Mouse (Mus musculus) lung, postnatal 25 days (tissue): Measurements from ENCODE around the gene Mrpl10.

ENCODE experiments used
- DNase-seq: peaks from one replicate; pipeline ENCODE4 v3.0.0; 2022; ENCODE audit warnings: low spot score

The Mrpl10 gene

DNA sequence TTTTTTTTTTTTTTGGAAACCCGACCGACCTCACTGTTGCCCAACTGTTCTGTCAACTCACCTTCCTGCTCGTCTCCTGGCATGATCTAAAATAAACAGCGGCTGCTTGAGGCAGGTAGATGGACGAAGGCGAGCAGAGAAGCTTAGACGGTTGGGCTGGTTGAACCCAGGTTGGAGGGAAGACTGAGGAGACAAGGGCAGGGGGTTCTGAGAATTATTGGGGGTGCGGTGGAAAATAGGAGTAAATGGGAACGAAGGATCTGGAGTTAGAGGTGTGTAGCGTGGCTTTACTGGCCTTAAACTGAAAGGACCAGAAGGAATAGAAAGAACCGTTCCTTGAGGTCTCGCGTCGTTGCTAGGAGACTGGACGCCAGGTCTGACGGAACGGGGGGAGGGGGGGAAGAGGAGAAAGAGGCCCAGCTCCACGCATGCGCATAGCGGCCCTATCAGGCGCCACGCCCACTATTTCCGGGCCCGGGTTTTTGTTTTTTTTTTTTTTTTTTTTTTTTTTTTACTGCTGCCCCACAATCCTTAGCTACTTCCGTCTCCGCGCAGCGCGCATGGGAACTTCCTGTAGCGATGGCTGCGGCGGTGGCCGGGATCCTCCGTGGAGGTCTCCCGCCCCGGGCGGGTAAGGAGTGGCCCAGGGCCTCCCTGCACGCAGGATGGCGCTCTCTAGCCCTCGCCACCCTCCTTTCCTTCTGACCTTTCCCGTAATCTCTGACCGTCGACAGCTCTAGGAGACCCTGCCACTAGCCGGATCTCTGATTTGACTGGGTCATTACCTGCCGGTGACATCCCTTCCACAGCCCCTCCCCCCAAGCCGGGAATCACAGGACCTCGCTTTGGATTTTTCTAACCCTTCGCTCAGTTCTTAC, at the start of gene Mrpl10, which contains the start of gene Lrrc46:
Mrpl10 (plus strand) TSS at position 539 of the 878 bp plus-strand sequence.
Lrrc46 (minus strand) TSS at position 386 of the 878 bp plus-strand sequence.
- peak; percentile 88 for DNase-seq

- DNase-seq = no peak
These were observed 48.5 kb upstream of the Mrpl10 start for GRCm38 (mm10) chr11:96992722-96993311.

- no peak for DNase-seq
These were observed 46.3 kb upstream of the Mrpl10 start for GRCm38 (mm10) chr11:96995031-96995430.

DNA sequence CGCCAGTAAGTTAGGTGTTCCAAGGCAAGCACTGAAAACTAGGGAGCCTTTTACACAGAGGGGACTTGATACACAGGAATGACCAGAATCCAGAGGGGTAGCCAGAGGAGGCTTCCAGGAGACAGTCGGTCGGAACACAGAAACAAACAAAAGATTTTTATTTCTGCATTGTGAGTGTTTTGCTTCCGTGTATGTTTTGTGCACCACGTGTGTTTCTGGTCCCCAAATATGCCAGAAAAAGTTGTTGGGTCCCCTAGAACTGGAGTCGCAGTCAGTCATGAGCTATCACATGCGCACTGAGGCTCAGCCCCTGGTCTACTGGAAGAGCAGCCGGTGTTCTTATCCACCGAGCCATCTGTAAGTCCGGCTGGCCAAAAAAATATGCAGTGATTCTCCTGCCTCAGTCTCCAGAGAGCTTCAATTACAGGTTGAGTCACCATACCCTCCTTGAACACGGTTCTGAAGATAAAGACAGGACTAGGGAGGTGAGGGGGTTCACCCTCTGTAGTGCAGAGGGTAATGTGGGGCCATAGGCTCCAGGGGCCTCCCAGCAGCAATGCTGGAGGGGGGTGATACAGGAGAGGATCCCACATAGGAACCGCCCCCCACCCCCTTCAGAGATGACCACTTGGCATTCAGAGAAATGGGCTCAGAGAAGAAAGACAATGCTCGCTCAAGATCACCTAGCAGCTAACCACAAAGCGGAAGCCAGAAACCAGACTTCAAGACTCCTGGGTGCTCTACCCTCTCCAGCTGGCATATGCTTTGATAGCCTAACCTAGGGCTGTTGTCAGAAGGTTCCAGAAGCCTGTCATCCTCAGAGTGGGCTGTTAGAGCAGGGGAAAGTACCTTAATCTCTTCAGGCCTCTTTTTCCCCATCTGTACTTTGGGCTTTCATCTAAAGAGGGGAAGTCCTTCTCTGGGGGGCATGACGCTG, 45.3 kb upstream of the Mrpl10 start:
- DNase-seq = no peak

GRCm38 (mm10) chr11:96996773-96997379, 44.5 kb upstream of the Mrpl10 start:
- DNase-seq = no peak

- no peak for DNase-seq
These were observed 43.9 kb upstream of the Mrpl10 start for GRCm38 (mm10) chr11:96997380-96997956.

- DNase-seq = no peak
These were observed 38.2 kb upstream of the Mrpl10 start for GRCm38 (mm10) chr11:97003170-97003569.

DNA sequence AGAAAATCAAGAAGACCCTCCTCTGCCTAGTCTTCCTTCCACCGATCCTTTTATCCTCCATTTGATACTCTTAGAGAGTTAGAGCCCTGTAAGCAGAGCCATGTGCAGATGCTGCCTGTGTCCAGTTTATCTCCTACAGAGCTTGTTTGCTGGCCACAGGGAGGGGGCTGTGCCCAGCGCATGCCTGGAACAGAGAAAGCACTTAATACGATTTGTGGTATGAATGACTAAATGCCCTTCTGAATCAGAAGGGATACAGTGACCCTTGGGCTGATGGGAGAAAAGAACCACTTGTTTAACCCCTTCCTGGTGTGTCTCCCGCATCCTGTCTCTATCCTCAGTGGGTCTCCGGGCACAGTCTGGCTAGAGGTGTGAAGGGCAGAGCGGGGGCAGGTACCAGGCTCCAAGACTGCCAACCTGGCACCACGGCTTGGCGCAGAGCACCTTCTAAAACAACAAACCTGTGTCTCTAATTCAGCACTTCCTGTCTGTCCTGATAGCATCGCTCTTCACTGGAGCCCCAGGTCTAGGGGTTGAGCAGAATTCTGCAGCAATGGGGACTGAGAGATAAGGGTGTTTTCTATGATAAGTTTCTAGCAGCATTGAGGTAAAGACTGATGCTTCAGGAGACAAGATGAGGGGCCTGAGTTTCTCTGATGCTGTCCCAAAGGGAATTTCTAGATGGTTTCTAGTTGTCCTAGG, 34.1 kb upstream of the Mrpl10 start:
- no peak for DNase-seq

DNA sequence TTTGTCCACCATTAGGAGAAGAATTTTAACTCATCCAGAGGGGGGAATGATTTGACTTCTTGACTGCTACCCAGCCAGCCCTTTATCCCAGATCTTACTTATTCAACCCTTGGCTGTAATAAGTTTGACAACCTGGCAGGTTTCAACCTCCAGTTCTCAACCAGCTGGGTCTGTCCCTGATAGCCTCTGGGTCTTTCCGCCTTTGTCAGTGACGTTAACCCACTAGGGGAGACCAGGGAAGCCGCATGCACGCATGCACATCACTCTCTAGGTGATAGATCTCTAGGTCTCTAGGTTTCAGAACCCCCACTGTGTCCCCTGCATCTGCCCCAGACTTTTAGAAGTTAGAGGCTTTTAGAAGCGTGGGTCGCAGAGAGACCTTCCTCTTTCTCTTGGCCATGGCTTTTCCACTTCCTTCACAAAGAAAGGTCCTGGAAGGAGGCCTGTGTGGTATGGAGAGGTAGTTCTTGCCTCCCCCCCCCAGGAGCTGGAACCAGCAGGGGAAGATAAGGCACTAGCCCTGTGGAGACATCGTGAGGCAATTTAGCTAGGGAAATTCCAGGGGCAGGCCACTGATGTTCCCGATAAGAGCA, 32.1 kb upstream of the Mrpl10 start:
- DNase-seq = no peak

DNA sequence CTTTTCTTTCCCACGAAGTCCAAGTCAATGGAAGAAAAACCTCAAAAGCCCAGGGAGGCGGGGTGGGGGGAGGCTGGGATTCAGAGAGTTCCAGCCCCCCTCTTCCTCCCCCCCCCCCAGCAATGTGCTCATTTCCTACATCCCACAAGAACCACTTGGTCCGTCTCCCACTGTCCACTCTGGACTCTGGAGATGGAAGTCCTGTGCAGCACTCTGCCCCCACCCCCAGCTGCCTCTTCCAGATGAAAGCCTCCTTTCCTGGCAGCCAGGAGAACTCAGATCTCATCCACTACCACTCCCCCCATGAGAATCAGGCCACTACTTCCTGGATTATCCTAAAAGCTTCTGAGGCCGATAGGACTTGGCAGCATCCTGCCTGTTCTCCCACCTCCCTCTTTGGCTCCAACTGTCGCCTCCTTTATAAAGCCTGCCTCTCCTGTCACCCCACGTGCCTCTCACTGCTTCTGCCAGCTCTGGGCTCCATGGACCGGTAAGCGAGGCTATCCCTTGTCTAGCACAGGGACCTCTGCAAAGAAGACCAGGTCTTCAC, 28.2 kb upstream of the Mrpl10 start, which contains the start of gene Sp6:
Sp6 (plus strand) TSS at position 274 of the 550 bp plus-strand sequence.
- no peak for DNase-seq

- no peak for DNase-seq
These were observed 23.4 kb upstream of the Mrpl10 start for GRCm38 (mm10) chr11:97017696-97018582.

GRCm38 (mm10) chr11:97018583-97019344, 22.6 kb upstream of the Mrpl10 start:
- DNase-seq = no peak

GRCm38 (mm10) chr11:97019345-97019708, 22.0 kb upstream of the Mrpl10 start:
- DNase-seq = no peak

DNA sequence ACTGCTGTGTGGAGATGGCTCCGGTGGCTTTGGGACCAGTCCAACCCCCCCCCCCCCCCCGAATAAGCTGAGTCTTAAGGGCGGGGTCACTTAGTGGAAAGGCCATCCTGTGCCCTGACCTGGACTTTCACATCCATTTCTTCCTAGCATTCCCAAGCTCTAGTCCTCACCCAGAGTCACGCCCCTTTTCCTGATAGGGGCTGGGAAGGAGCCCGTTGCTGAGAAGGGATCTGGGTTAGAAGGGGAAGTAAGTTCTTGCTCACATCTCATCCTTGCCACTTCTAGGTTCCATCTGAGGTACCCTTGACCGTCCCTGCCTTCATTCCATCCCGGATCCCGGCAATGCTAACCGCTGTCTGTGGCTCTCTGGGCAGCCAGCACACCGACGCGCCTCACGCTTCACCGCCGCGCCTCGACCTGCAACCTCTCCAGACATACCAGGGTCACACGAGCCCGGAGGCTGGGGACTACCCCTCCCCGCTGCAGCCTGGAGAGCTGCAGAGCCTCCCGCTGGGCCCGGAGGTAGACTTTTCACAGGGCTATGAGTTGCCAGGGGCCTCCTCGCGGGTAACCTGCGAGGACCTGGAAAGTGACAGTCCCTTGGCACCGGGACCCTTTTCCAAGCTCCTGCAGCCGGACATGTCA, 20.1 kb upstream of the Mrpl10 start:
- no peak for DNase-seq

DNA sequence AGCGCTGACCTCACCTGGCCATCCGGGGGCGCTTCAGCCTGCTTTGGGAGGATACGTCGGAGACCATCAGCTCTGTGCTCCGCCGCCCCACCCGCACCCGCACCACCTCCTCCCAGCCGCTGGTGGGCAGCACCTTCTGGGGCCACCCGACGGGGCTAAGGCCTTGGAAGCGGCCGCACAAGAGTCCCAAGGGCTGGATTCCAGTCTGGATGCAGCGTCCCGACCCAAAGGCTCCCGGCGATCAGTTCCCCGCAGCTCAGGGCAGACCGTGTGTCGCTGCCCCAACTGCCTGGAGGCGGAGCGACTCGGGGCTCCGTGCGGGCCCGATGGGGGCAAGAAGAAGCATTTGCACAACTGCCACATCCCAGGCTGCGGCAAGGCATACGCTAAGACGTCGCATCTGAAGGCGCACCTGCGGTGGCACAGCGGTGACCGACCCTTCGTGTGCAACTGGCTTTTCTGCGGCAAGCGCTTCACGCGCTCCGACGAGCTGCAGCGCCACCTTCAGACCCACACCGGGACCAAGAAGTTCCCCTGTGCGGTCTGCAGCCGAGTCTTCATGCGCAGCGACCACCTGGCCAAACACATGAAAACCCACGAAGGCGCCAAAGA, 19.4 kb upstream of the Mrpl10 start:
- DNase-seq = peak; percentile 77

DNA sequence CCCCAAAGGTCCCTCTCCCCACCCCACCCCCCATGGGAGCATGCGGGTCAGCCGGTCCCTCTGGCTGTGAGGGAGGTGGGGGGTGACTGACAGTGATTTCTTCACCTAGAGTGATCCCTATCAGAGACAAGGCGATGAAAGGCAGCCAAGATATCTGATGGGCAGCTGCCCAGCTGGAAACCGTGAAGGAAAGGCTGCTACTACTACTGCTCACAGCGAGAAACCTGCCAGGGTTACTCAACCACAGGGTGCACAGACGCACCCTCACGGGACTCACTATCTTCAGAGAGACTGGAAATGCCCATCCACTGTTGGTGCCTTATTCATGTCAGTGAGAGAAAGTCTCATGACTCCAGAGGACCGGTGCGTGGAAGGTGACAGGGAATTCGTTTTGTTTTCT, 16.4 kb upstream of the Mrpl10 start:
- DNase-seq = no peak

- DNase-seq = peak; percentile 91
These were observed 15.5 kb upstream of the Mrpl10 start for GRCm38 (mm10) chr11:97025721-97026344.
